Mouse (Mus musculus) heart, embryonic 11.5 days (tissue): ENCODE measurements around the gene Cd164. TPM values are rescaled to one million over a fixed set of nuclear protein-coding genes. Genes with fewer than 3 reads are reported as not detected.

ENCODE experiments used
- ATAC-seq: fragments of 200-750 bp; cut with Nextera tagmentation; replicated peaks from 2 replicates; pipeline ENCODE4 v1.8.0; 2017; ENCODE audit warnings: moderate library complexity; ENCODE audit not compliant: insufficient number of reproducible peaks, low FRiP score, low TSS enrichment
- H3K27ac ChIP-seq: fragments of 300-500 bp; sonication (generic); 2 replicates; pipeline ENCODE4 v1.5.1; 2014; ENCODE audit warnings: mild to moderate bottlenecking, low read depth, low read length
- H3K27me3 ChIP-seq: fragments of 300-500 bp; sonication (generic); 2 replicates; pipeline ENCODE4 v1.6.1; 2014; ENCODE audit warnings: mild to moderate bottlenecking, low read length, mixed read lengths; ENCODE audit not compliant: control insufficient read depth, insufficient read depth
- H3K36me3 ChIP-seq: fragments of 300-500 bp; sonication (generic); 2 replicates; pipeline ENCODE4 v1.6.1; 2014; ENCODE audit warnings: mild to moderate bottlenecking, low read length, moderate library complexity, mixed read lengths; ENCODE audit not compliant: control insufficient read depth, insufficient read depth
- H3K4me1 ChIP-seq: fragments of 300-500 bp; sonication (generic); 2 replicates; pipeline ENCODE4 v1.6.1; 2014; ENCODE audit warnings: low read length; ENCODE audit not compliant: control insufficient read depth, insufficient read depth
- H3K4me2 ChIP-seq: fragments of 300-500 bp; sonication (generic); 2 replicates; pipeline ENCODE4 v1.6.1; 2014; ENCODE audit warnings: mild to moderate bottlenecking, moderate library complexity
- H3K4me3 ChIP-seq: fragments of 300-500 bp; sonication (generic); 2 replicates; pipeline ENCODE4 v1.5.1; 2014; ENCODE audit warnings: low read depth, low read length
- H3K9ac ChIP-seq: fragments of 300-500 bp; sonication (generic); 2 replicates; pipeline ENCODE4 v1.6.1; 2014; ENCODE audit warnings: mild to moderate bottlenecking, low read depth, low read length, moderate library complexity
- H3K9me3 ChIP-seq: fragments of 300-500 bp; sonication (generic); replicated peaks from 2 replicates; pipeline ENCODE4 v1.6.1; 2016; ENCODE audit warnings: low read length; ENCODE audit not compliant: control insufficient read depth
- WGBS: fragments of 180-500 bp; shearing (Covaris S2); extraction: QIAGEN DNeasy Blood & Tissue Kit; methylation state at CpG from one replicate; pipeline ENCODE4 v1.1.7; 2014; ENCODE audit not compliant: insufficient replicate concordance; 5-methylcytosine and 5-hydroxymethylcytosine counted together
- polyA plus RNA-seq: library from polyadenylated mRNA; unstranded; fragments of >200 nt; fragmentation: Nextera tagmentation; extraction: Ambion mirVana; gene quantifications from 2 replicates; pipeline ENCODE4 v1.2.1, GENCODE M21; 2014

The Cd164 gene
- polyA plus RNA-seq, result 187 and 204 TPM in 2 replicates

GRCm38 (mm10) chr10:41518981-41519618 is at the start of gene Cd164:
Gene Cd164 (plus strand): TSS chr10:41519414.
- peak; percentile 94 for ATAC-seq
- no peaks in the 10 kb centered on the region for H3K36me3 ChIP-seq
- no peaks in the 10 kb centered on the region for H3K27me3 ChIP-seq
- peak within 1 kb of the TSS; percentile 77 for H3K4me3 ChIP-seq
- peaks cover 15% of the 10 kb centered on the region for H3K4me1 ChIP-seq
- H3K27ac ChIP-seq, result peak within 1 kb of the TSS; percentile 96
- peak within 1 kb of the TSS; percentile 89 for H3K9ac ChIP-seq
- WGBS, result under 1% methylated on average over 65 of the region's 69 CpGs
- no peaks in the 10 kb centered on the region for H3K9me3 ChIP-seq
- peak within 1 kb of the TSS; percentile 91 for H3K4me2 ChIP-seq

DNA sequence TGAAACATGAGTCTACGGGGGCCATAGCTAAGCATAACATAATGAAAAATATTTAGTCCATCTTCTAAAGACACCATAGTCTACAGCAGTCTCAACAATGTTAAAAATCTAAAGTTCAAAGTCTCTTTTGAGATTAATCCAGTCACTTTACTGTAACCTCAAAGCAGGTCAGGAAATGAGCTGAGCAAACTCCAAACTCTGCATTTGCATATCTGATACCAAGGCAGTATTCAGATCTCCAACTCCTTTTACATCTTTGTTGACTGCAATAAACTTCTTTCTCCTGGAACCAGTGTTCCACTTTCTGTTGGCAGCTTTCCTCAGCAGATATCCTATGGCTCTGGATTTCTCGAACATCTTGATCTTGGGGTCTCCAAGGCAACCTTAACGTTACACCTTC is 48.5 kb upstream of the Cd164 start:
- peaks cover 2% of the 10 kb centered on the region; the same call in 1 of the 2 replicates for H3K36me3 ChIP-seq
- WGBS, result 86% methylated on average over 3 of the region's 3 CpGs
- ATAC-seq, result no peak

DNA sequence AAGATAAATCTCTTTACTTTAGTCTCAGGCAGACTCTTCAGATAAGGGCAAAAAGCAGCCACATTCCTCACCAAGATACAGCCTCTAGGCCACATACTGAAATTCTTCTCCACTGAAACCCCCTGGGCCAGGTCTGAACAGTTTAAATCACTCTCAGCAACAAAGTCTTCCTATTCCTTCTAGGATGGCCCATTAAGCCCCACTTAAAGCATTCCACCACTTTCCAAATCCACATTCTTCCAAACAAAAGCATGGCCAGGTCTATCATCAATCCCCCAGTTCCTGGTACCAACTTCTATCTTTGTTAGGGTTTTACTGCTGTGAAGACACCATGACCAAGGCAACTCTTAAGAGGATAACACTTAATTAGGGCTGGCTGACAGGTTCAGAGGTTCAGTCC is 46.7 kb upstream of the Cd164 start:
- H3K4me3 ChIP-seq, result no peak overlapping the region
- no peak overlapping the region for H3K4me2 ChIP-seq
- ATAC-seq, result no peak
- no peaks in the 10 kb centered on the region for H3K27me3 ChIP-seq
- peaks cover 29% of the 10 kb centered on the region for H3K4me1 ChIP-seq
- 0 out of 2 replicates have a peak overlapping the region, but pooled peaks have one; percentile 15 for H3K27ac ChIP-seq
- peaks cover 2% of the 10 kb centered on the region; the same call in 1 of the 2 replicates for H3K36me3 ChIP-seq
- no peak overlapping the region for H3K9ac ChIP-seq
- no peaks in the 10 kb centered on the region for H3K9me3 ChIP-seq

More for the DNA sequence above, 48.5 kb upstream of the Cd164 start:
- H3K4me2 ChIP-seq, result no peak overlapping the region
- no peaks in the 10 kb centered on the region for H3K27me3 ChIP-seq
- H3K4me3 ChIP-seq, result no peak overlapping the region
- no peaks in the 10 kb centered on the region for H3K9me3 ChIP-seq
- no peak overlapping the region for H3K9ac ChIP-seq
- no peak overlapping the region for H3K27ac ChIP-seq
- peaks cover 20% of the 10 kb centered on the region for H3K4me1 ChIP-seq

DNA sequence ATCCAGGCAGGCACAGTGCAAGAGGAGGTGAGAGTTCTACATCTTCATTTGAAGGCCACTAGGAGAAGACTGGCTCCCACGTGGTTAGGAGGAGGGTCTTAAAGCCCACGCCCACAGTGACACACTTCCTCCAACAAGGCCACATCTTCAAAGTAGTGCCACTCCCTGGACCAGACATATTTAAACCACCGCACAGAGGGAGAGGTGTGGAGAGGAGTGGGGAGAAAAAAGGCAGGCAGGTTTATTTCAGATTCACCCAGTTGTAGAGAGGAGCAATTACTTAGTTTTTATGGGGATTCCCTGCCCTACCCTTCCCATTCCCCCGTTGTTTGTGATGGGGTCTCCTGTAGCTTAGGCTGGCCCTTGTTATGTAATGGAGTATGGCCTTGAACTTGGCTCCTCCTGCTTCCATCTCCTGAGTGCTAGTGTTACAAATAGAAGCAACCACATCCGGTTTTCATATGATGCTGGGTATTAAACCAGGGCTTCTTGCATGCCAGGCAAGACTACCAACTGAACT is 46.2 kb upstream of the Cd164 start:
- no peaks in the 10 kb centered on the region for H3K27me3 ChIP-seq
- 66% methylated on average over 5 of the region's 5 CpGs for WGBS
- peaks cover under 1% of the 10 kb centered on the region; the same call in 1 of the 2 replicates for H3K36me3 ChIP-seq
- H3K9me3 ChIP-seq, result no peaks in the 10 kb centered on the region
- no peak overlapping the region for H3K4me2 ChIP-seq
- no peak overlapping the region; the same call in 1 of the 2 replicates for H3K27ac ChIP-seq
- H3K4me3 ChIP-seq, result no peak overlapping the region
- H3K4me1 ChIP-seq, result peaks cover 34% of the 10 kb centered on the region
- no peak overlapping the region for H3K9ac ChIP-seq
- no peak for ATAC-seq

GRCm38 (mm10) chr10:41473782-41474468 is 45.3 kb upstream of the Cd164 start:
- peaks cover 36% of the 10 kb centered on the region for H3K4me1 ChIP-seq
- H3K9ac ChIP-seq, result no peak overlapping the region
- no peak overlapping the region for H3K4me2 ChIP-seq
- H3K27ac ChIP-seq, result no peak overlapping the region; the same call in none of the 2 replicates
- H3K4me3 ChIP-seq, result no peak overlapping the region
- no peaks in the 10 kb centered on the region for H3K36me3 ChIP-seq
- 40% methylated on average over 6 of the region's 6 CpGs for WGBS
- no peaks in the 10 kb centered on the region for H3K9me3 ChIP-seq
- no peak for ATAC-seq
- H3K27me3 ChIP-seq, result no peaks in the 10 kb centered on the region

DNA sequence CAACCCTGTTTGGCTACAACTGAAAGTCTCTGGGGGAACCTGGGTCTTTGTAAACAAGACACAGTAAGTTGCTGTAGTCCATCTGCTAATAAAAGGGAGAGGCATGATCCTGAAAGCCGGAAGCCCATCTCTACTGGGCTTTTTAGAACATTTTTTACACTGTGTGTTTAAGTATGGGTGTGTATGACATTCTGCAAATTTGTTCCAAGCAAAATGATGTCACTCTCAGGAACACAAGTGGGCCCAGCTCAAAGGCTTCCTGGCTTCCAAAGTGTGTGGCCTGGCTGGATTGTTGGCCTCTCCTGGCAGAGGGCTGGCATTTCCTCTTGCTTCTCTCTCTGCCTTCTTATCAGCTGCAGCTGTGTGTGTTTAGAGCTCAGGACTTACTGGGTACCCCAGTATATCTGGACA is 44.2 kb upstream of the Cd164 start:
- peak overlapping the region; percentile 67 for H3K27ac ChIP-seq
- H3K4me1 ChIP-seq, result peaks cover 36% of the 10 kb centered on the region
- 64% methylated on average over 1 of the region's 1 CpGs for WGBS
- no peak for ATAC-seq
- no peak overlapping the region for H3K4me2 ChIP-seq
- H3K36me3 ChIP-seq, result peaks cover 5% of the 10 kb centered on the region; the same call in 1 of the 2 replicates
- no peaks in the 10 kb centered on the region for H3K9me3 ChIP-seq
- no peak overlapping the region for H3K4me3 ChIP-seq
- H3K27me3 ChIP-seq, result no peaks in the 10 kb centered on the region
- H3K9ac ChIP-seq, result no peak overlapping the region; the same call in 1 of the 2 replicates

DNA sequence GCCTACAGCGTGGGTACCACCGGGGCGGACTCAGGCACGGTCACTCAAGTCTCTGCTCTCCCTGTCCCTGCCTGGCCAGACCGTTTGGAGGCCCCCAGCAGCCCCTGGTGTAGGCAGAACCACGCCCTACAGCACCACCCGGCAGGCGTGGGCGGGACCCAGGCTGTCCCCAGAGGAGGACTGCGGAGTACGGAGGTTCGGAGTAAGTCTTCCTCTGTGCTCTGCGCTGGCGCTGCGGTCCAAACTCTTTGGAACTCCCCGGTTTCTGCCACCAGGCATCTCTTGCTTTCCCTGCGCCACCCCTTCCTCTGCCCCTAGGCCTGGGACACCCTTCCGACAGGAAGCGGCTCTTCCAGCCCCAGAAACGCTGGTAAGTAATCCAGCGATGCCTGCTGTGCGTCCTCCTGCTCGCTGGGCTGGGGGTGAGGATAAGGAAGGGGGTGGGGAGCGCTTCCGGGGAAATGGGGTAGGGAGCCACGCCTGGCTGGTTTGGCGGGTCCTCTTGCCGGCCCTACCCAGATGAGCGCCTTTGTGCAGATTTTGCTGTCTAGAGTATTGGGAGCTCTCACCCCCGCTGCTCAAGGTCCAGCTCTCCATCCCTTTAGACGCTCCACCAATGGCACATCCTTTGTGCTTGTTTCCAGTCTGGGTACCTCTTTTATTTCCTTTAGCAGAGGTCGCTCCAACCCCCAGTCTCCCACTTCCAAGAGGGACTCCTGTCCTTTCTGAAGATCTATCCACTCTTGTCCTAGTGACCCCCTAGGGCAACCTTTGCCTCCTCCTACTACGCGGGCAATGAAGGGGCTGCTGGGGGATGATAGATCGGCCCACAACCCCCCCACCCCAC is 42.8 kb upstream of the Cd164 start, which contains the start of gene Mical1:
Gene Mical1, plus strand, starts transcription at position 144 of the 847 bp plus-strand sequence.
- peak within 1 kb of the TSS; percentile 78 for H3K27ac ChIP-seq
- under 1% methylated on average over 35 of the region's 35 CpGs for WGBS
- H3K9me3 ChIP-seq, result no peaks in the 10 kb centered on the region
- peaks cover 7% of the 10 kb centered on the region; the same call in 1 of the 2 replicates for H3K36me3 ChIP-seq
- H3K4me2 ChIP-seq, result peak within 1 kb of the TSS; percentile 96
- peak within 1 kb of the TSS; percentile 61 for H3K4me3 ChIP-seq
- ATAC-seq, result peak; percentile 64; the same call in 1 of the 2 replicates
- peak within 1 kb of the TSS; percentile 78 for H3K9ac ChIP-seq
- H3K4me1 ChIP-seq, result peaks cover 46% of the 10 kb centered on the region
- H3K27me3 ChIP-seq, result no peaks in the 10 kb centered on the region

GRCm38 (mm10) chr10:41477018-41477277 is 42.3 kb upstream of the Cd164 start:
- no peaks in the 10 kb centered on the region for H3K27me3 ChIP-seq
- peak overlapping the region; percentile 61 for H3K4me3 ChIP-seq
- no peaks in the 10 kb centered on the region for H3K9me3 ChIP-seq
- no peak for ATAC-seq
- peak overlapping the region; percentile 96 for H3K4me2 ChIP-seq
- H3K36me3 ChIP-seq, result peaks cover 7% of the 10 kb centered on the region; the same call in 1 of the 2 replicates
- peak overlapping the region; percentile 78 for H3K27ac ChIP-seq
- H3K4me1 ChIP-seq, result peaks cover 50% of the 10 kb centered on the region
- peak overlapping the region; percentile 78 for H3K9ac ChIP-seq
- under 1% methylated on average over 9 of the region's 9 CpGs for WGBS
